Mouse (Mus musculus): Measurements from ENCODE around the gene Retreg1. TPM values are rescaled to one million over a fixed set of nuclear protein-coding genes. Genes with fewer than 3 reads are reported as not detected.
A peak's percentile ranks its signal among the peaks of the same experiment; 100 is the strongest.

Retreg1 gene
- polyA plus RNA-seq, 1 experiment from 2014 or later, result 19.5 TPM

- no peak overlapping the region for H3K4me2 ChIP-seq (ENCODE audit: low read depth, low read length)
- no peak overlapping the region for H3K27ac ChIP-seq (ENCODE audit: low read length)
- peaks cover 4% of the 10 kb centered on the region; the same call in 1 of the 2 replicates for H3K9me3 ChIP-seq (replicated peaks; ENCODE audit: control insufficient read depth, low read length)
- no peaks in the 10 kb centered on the region for H3K27me3 ChIP-seq (ENCODE audit: control insufficient read depth, insufficient read depth, low read length)
- no peaks in the 10 kb centered on the region for H3K36me3 ChIP-seq (ENCODE audit: control insufficient read depth, insufficient read depth, low read length)
- ATAC-seq (ENCODE audit: insufficient read depth, low FRiP score), result no peak
- H3K9ac ChIP-seq (ENCODE audit: low read length), result no peak overlapping the region
- H3K4me3 ChIP-seq (replicated peaks; ENCODE audit: low read length), result no peak overlapping the region
- H3K4me1 ChIP-seq (ENCODE audit: control insufficient read depth, insufficient read depth, low read length), result no peaks in the 10 kb centered on the region
Observed at GRCm38 (mm10) chr15:25821981-25822380, 21.0 kb upstream of the Retreg1 start.

GRCm38 (mm10) chr15:25822656-25823055 lies 20.3 kb upstream of the Retreg1 start:
- H3K4me2 ChIP-seq (ENCODE audit: low read depth, low read length), result no peak overlapping the region
- H3K27me3 ChIP-seq (ENCODE audit: control insufficient read depth, insufficient read depth, low read length), result no peaks in the 10 kb centered on the region
- peaks cover 4% of the 10 kb centered on the region; the same call in 1 of the 2 replicates for H3K9me3 ChIP-seq (replicated peaks; ENCODE audit: control insufficient read depth, low read length)
- no peaks in the 10 kb centered on the region for H3K36me3 ChIP-seq (ENCODE audit: control insufficient read depth, insufficient read depth, low read length)
- H3K4me1 ChIP-seq (ENCODE audit: control insufficient read depth, insufficient read depth, low read length), result no peaks in the 10 kb centered on the region
- no peak overlapping the region for H3K27ac ChIP-seq (ENCODE audit: low read length)
- no peak for ATAC-seq (ENCODE audit: insufficient read depth, low FRiP score)
- H3K9ac ChIP-seq (ENCODE audit: low read length), result no peak overlapping the region
- 63% methylated on average over 3 of the region's 3 CpGs for WGBS
- H3K4me3 ChIP-seq (replicated peaks; ENCODE audit: low read length), result no peak overlapping the region

- Histone ChIP-seq H3K27ac (ENCODE audit: low read length) (no peak overlapping the region), H3K4me2 (ENCODE audit: low read depth, low read length) (no peak overlapping the region), H3K36me3 (ENCODE audit: control insufficient read depth, insufficient read depth, low read length) (no peaks in the 10 kb centered on the region), H3K9me3 (replicated peaks; ENCODE audit: control insufficient read depth, low read length) (no peaks in the 10 kb centered on the region), H3K27me3 (ENCODE audit: control insufficient read depth, insufficient read depth, low read length) (no peaks in the 10 kb centered on the region), H3K4me3 (replicated peaks; ENCODE audit: low read length) (no peak overlapping the region), H3K9ac (ENCODE audit: low read length) (no peak overlapping the region), H3K4me1 (ENCODE audit: control insufficient read depth, insufficient read depth, low read length) (no peaks in the 10 kb centered on the region)
- 80% methylated on average over 8 of the region's 8 CpGs for WGBS
- ATAC-seq (ENCODE audit: insufficient read depth, low FRiP score), result no peak
Observed at GRCm38 (mm10) chr15:25826531-25826961, 16.4 kb upstream of the Retreg1 start.

GRCm38 (mm10) chr15:25828464-25828863 lies 14.5 kb upstream of the Retreg1 start:
- Histone ChIP-seq H3K36me3 (ENCODE audit: control insufficient read depth, insufficient read depth, low read length) (no peaks in the 10 kb centered on the region), H3K4me2 (ENCODE audit: low read depth, low read length) (no peak overlapping the region), H3K27ac (ENCODE audit: low read length) (no peak overlapping the region), H3K4me1 (ENCODE audit: control insufficient read depth, insufficient read depth, low read length) (no peaks in the 10 kb centered on the region), H3K4me3 (replicated peaks; ENCODE audit: low read length) (no peak overlapping the region), H3K9me3 (replicated peaks; ENCODE audit: control insufficient read depth, low read length) (no peaks in the 10 kb centered on the region), H3K27me3 (ENCODE audit: control insufficient read depth, insufficient read depth, low read length) (no peaks in the 10 kb centered on the region), H3K9ac (ENCODE audit: low read length) (no peak overlapping the region)
- WGBS, result 75% methylated on average over 10 of the region's 10 CpGs
- ATAC-seq (ENCODE audit: insufficient read depth, low FRiP score), result no peak

- Histone ChIP-seq H3K9ac (ENCODE audit: low read length) (no peak overlapping the region), H3K36me3 (ENCODE audit: control insufficient read depth, insufficient read depth, low read length) (no peaks in the 10 kb centered on the region), H3K4me3 (replicated peaks; ENCODE audit: low read length) (no peak overlapping the region), H3K4me2 (ENCODE audit: low read depth, low read length) (no peak overlapping the region), H3K9me3 (replicated peaks; ENCODE audit: control insufficient read depth, low read length) (no peaks in the 10 kb centered on the region), H3K27me3 (ENCODE audit: control insufficient read depth, insufficient read depth, low read length) (no peaks in the 10 kb centered on the region), H3K27ac (ENCODE audit: low read length) (no peak overlapping the region), H3K4me1 (ENCODE audit: control insufficient read depth, insufficient read depth, low read length) (no peaks in the 10 kb centered on the region)
- no peak for ATAC-seq (ENCODE audit: insufficient read depth, low FRiP score)
- WGBS, result 56% methylated on average over 2 of the region's 2 CpGs
Observed at GRCm38 (mm10) chr15:25830426-25830825, 12.6 kb upstream of the Retreg1 start.

GRCm38 (mm10) chr15:25834282-25834681 lies 8.7 kb upstream of the Retreg1 start:
- ATAC-seq (ENCODE audit: insufficient read depth, low FRiP score), result no peak
- no peaks in the 10 kb centered on the region for H3K9me3 ChIP-seq (replicated peaks; ENCODE audit: control insufficient read depth, low read length)
- H3K4me3 ChIP-seq (replicated peaks; ENCODE audit: low read length), result no peak overlapping the region
- no peaks in the 10 kb centered on the region for H3K4me1 ChIP-seq (ENCODE audit: control insufficient read depth, insufficient read depth, low read length)
- H3K36me3 ChIP-seq (ENCODE audit: control insufficient read depth, insufficient read depth, low read length), result no peaks in the 10 kb centered on the region
- 89% methylated on average over 2 of the region's 2 CpGs for WGBS
- no peak overlapping the region for H3K27ac ChIP-seq (ENCODE audit: low read length)
- no peak overlapping the region for H3K9ac ChIP-seq (ENCODE audit: low read length)
- H3K27me3 ChIP-seq (ENCODE audit: control insufficient read depth, insufficient read depth, low read length), result no peaks in the 10 kb centered on the region
- no peak overlapping the region for H3K4me2 ChIP-seq (ENCODE audit: low read depth, low read length)

- 81% methylated on average over 17 of the region's 17 CpGs for WGBS
- ATAC-seq (ENCODE audit: insufficient read depth, low FRiP score), result no peak
- Histone ChIP-seq H3K36me3 (ENCODE audit: control insufficient read depth, insufficient read depth, low read length) (no peaks in the 10 kb centered on the region), H3K4me3 (replicated peaks; ENCODE audit: low read length) (no peak overlapping the region), H3K27me3 (ENCODE audit: control insufficient read depth, insufficient read depth, low read length) (no peaks in the 10 kb centered on the region), H3K4me1 (ENCODE audit: control insufficient read depth, insufficient read depth, low read length) (no peaks in the 10 kb centered on the region), H3K9ac (ENCODE audit: low read length) (no peak overlapping the region), H3K9me3 (replicated peaks; ENCODE audit: control insufficient read depth, low read length) (no peaks in the 10 kb centered on the region), H3K4me2 (ENCODE audit: low read depth, low read length) (no peak overlapping the region), H3K27ac (ENCODE audit: low read length) (no peak overlapping the region)
Observed at GRCm38 (mm10) chr15:25834920-25835674, 7.9 kb upstream of the Retreg1 start.

GRCm38 (mm10) chr15:25842462-25843085 lies 406 bp upstream of the Retreg1 start:
- H3K9ac ChIP-seq (ENCODE audit: low read length), result peak overlapping the region; percentile 83
- 14% methylated on average over 16 of the region's 16 CpGs for WGBS

GRCm38 (mm10) chr15:25844013-25844570 lies 1.1 kb downstream of the Retreg1 start:
- H3K9ac ChIP-seq (ENCODE audit: low read length), result peak overlapping the region; percentile 83; the same call in 1 of the 2 replicates
- ATAC-seq (ENCODE audit: insufficient read depth, low FRiP score), result no peak
- H3K4me1 ChIP-seq (ENCODE audit: control insufficient read depth, insufficient read depth, low read length), result peaks cover 9% of the 10 kb centered on the region; the same call in 1 of the 2 replicates
- 20% methylated on average over 11 of the region's 11 CpGs for WGBS
- H3K4me3 ChIP-seq (replicated peaks; ENCODE audit: low read length), result peak overlapping the region; percentile 78
- H3K4me2 ChIP-seq (ENCODE audit: low read depth, low read length), result peak overlapping the region; percentile 84
- H3K9me3 ChIP-seq (replicated peaks; ENCODE audit: control insufficient read depth, low read length), result no peaks in the 10 kb centered on the region
- H3K27me3 ChIP-seq (ENCODE audit: control insufficient read depth, insufficient read depth, low read length), result peaks cover 15% of the 10 kb centered on the region; the same call in 1 of the 2 replicates
- no peaks in the 10 kb centered on the region for H3K36me3 ChIP-seq (ENCODE audit: control insufficient read depth, insufficient read depth, low read length)
- H3K27ac ChIP-seq (ENCODE audit: low read length), result no peak overlapping the region

More at GRCm38 (mm10) chr15:25842462-25843085, 406 bp upstream of the Retreg1 start:
- no peaks in the 10 kb centered on the region for H3K9me3 ChIP-seq (replicated peaks; ENCODE audit: control insufficient read depth, low read length)
- H3K27ac ChIP-seq (ENCODE audit: low read length), result no peak overlapping the region
- H3K4me3 ChIP-seq (replicated peaks; ENCODE audit: low read length), result peak overlapping the region; percentile 78
- peaks cover 9% of the 10 kb centered on the region; the same call in 1 of the 2 replicates for H3K4me1 ChIP-seq (ENCODE audit: control insufficient read depth, insufficient read depth, low read length)
- H3K4me2 ChIP-seq (ENCODE audit: low read depth, low read length), result peak overlapping the region; percentile 84
- no peaks in the 10 kb centered on the region for H3K36me3 ChIP-seq (ENCODE audit: control insufficient read depth, insufficient read depth, low read length)
- H3K27me3 ChIP-seq (ENCODE audit: control insufficient read depth, insufficient read depth, low read length), result peaks cover 15% of the 10 kb centered on the region; the same call in 1 of the 2 replicates
- no peak for ATAC-seq (ENCODE audit: insufficient read depth, low FRiP score)

All from stomach, embryonic 16.5 days (tissue).